Mouse (Mus musculus): Measurements from ENCODE around the gene Ttll5.

Gene Ttll5

GRCm38 (mm10) chr12:86010656-86011055 lies 186.2 kb downstream of the Ttll5 start:
- DNase-seq (ENCODE audit: low read depth, low spot score): no peak

- DNase-seq (ENCODE audit: low read depth, low spot score): no peak
Measured at GRCm38 (mm10) chr12:86012195-86012594, 187.7 kb downstream of the Ttll5 start.

- DNase-seq (ENCODE audit: low read depth, low spot score): no peak
Measured at GRCm38 (mm10) chr12:86014174-86014573, 189.7 kb downstream of the Ttll5 start.

GRCm38 (mm10) chr12:86014621-86015020 lies 190.2 kb downstream of the Ttll5 start:
- DNase-seq (ENCODE audit: low read depth, low spot score): no peak

GRCm38 (mm10) chr12:86015114-86015513 lies 190.7 kb downstream of the Ttll5 start:
- DNase-seq (ENCODE audit: low read depth, low spot score): no peak

GRCm38 (mm10) chr12:86017360-86017759 lies 192.9 kb downstream of the Ttll5 start:
- DNase-seq (ENCODE audit: low read depth, low spot score): no peak

GRCm38 (mm10) chr12:86021583-86021982 lies 197.1 kb downstream of the Ttll5 start:
- no peak for DNase-seq (ENCODE audit: low read depth, low spot score)

GRCm38 (mm10) chr12:86022282-86022984 lies 198.0 kb downstream of the Ttll5 start:
- no peak for DNase-seq (ENCODE audit: low read depth, low spot score)

- DNase-seq (ENCODE audit: low read depth, low spot score): peak; percentile 4
Measured at GRCm38 (mm10) chr12:86023081-86023871, 198.8 kb downstream of the Ttll5 start.

GRCm38 (mm10) chr12:86024426-86024825 lies 200.0 kb downstream of the Ttll5 start:
- peak; percentile 22 for DNase-seq (ENCODE audit: low read depth, low spot score)

GRCm38 (mm10) chr12:86025480-86025879 lies 201.0 kb downstream of the Ttll5 start:
- no peak for DNase-seq (ENCODE audit: low read depth, low spot score)

GRCm38 (mm10) chr12:86027000-86027399 lies 202.5 kb downstream of the Ttll5 start:
- peak; percentile 46 for DNase-seq (ENCODE audit: low read depth, low spot score)

GRCm38 (mm10) chr12:86027747-86028146 lies 203.3 kb downstream of the Ttll5 start:
- DNase-seq (ENCODE audit: low read depth, low spot score): no peak

- DNase-seq (ENCODE audit: low read depth, low spot score): no peak
Measured at GRCm38 (mm10) chr12:86030932-86031331, 206.5 kb downstream of the Ttll5 start.

- DNase-seq (ENCODE audit: low read depth, low spot score): no peak
Measured at GRCm38 (mm10) chr12:86035586-86035985, 211.1 kb downstream of the Ttll5 start.

- DNase-seq (ENCODE audit: low read depth, low spot score): no peak
Measured at GRCm38 (mm10) chr12:86036368-86037166, 212.1 kb downstream of the Ttll5 start.

GRCm38 (mm10) chr12:86037235-86037921 lies 212.9 kb downstream of the Ttll5 start:
- no peak for DNase-seq (ENCODE audit: low read depth, low spot score)

GRCm38 (mm10) chr12:86039078-86039477 lies 214.6 kb downstream of the Ttll5 start:
- DNase-seq (ENCODE audit: low read depth, low spot score): no peak

GRCm38 (mm10) chr12:86039751-86040150 lies 215.3 kb downstream of the Ttll5 start:
- DNase-seq (ENCODE audit: low read depth, low spot score): no peak

- no peak for DNase-seq (ENCODE audit: low read depth, low spot score)
Measured at GRCm38 (mm10) chr12:86046141-86046540, 221.7 kb downstream of the Ttll5 start.

GRCm38 (mm10) chr12:86046776-86047175 lies 222.3 kb downstream of the Ttll5 start:
- DNase-seq (ENCODE audit: low read depth, low spot score): no peak

GRCm38 (mm10) chr12:86047376-86047775 lies 222.9 kb downstream of the Ttll5 start:
- DNase-seq (ENCODE audit: low read depth, low spot score): no peak

Data from ES-CJ7 (cell line).